13 mouse cellular contexts compared by ENCODE assay signal in genomic region chr6:30167192-30167591, GRCm38 (mm10).
DNase-seq lines count a peak whose midpoint lies in the region; ATAC-seq and TF ChIP-seq lines count a peak whose summit lies in the region.
"Had no signal": no experiment of that assay in that cellular context is flagged by ENCODE, and none has a peak within 500 bp of the region (broad histone marks: within the 10 kb centered on the region; RNA-seq: fewer than 3 reads in every experiment).

No protein-coding gene starts in this region.

- DNase-seq in embryo, embryonic 11 days: peak; percentile 79
- DNase-seq in midbrain, embryonic 14.5 days: peak; percentile 67
- no peak for DNase-seq in spleen, adult 12 weeks (ENCODE audit: low spot score)
- DNase-seq in Muller cell, postnatal 12 days (ENCODE audit: inconsistent ontology term): no peak
- no peak for DNase-seq in adrenal gland, postnatal 4 days (ENCODE audit: low spot score in 2 of 2)
- DNase-seq: heart, postnatal 4 days; kidney, adult 8-10 months; right cerebral cortex, postnatal 25 days had no signal

- H3K27me3 ChIP-seq in forebrain, embryonic 12.5 days: peaks cover 69% of the 10 kb centered on the region
- H3K27me3 ChIP-seq in forebrain, embryonic 15.5 days: peaks cover 27% of the 10 kb centered on the region
- no peaks in the 10 kb centered on the region for H3K27me3 ChIP-seq in ES-Bruce4 (ENCODE audit: control insufficient read depth, insufficient read depth, low read length, poor library complexity, severe bottlenecking)
- H3K27me3 ChIP-seq in midbrain, embryonic 14.5 days (ENCODE audit: control insufficient read depth, insufficient read depth, low read length): peaks cover 26% of the 10 kb centered on the region

- peaks cover 19% of the 10 kb centered on the region for H3K4me1 ChIP-seq in forebrain, embryonic 12.5 days
- H3K4me1 ChIP-seq in forebrain, embryonic 15.5 days: no peaks in the 10 kb centered on the region
- H3K4me1 ChIP-seq in ES-Bruce4 (ENCODE audit: control insufficient read depth, insufficient read depth, low read length): peaks cover 33% of the 10 kb centered on the region
- H3K4me1 ChIP-seq in midbrain, embryonic 14.5 days (ENCODE audit: control insufficient read depth, insufficient read depth, low read length): peaks cover 8% of the 10 kb centered on the region; the same call in 1 of the 2 replicates

- no peak overlapping the region; the same call in 1 of the 2 replicates for H3K4me2 ChIP-seq in forebrain, embryonic 12.5 days
- H3K4me2 ChIP-seq in forebrain, embryonic 15.5 days (replicated peaks): no peak overlapping the region
- H3K4me2 ChIP-seq in midbrain, embryonic 14.5 days (ENCODE audit: low read length): no peak overlapping the region
- H3K4me2 ChIP-seq: liver, embryonic 11.5 days had no signal

- no peak overlapping the region for H3K9ac ChIP-seq in forebrain, embryonic 12.5 days
- no peak overlapping the region for H3K9ac ChIP-seq in forebrain, embryonic 15.5 days (replicated peaks)
- no peak overlapping the region for H3K9ac ChIP-seq in ES-Bruce4 (ENCODE audit: low read depth, poor library complexity, severe bottlenecking)
- H3K9ac ChIP-seq in midbrain, embryonic 14.5 days (replicated peaks; ENCODE audit: low read length): no peak overlapping the region

- TF ChIP-seq CTCF in ES-Bruce4 (IDR thresholded peaks at IDR 0.05; ENCODE audit: low read depth, low read length): no peak

- H3K9me3 ChIP-seq in forebrain, embryonic 12.5 days: no peaks in the 10 kb centered on the region
- no peaks in the 10 kb centered on the region for H3K9me3 ChIP-seq in forebrain, embryonic 15.5 days
- no peaks in the 10 kb centered on the region for H3K9me3 ChIP-seq in ES-Bruce4 (replicated peaks; ENCODE audit: control insufficient read depth, insufficient read depth, low read length, poor library complexity, severe bottlenecking)
- no peaks in the 10 kb centered on the region for H3K9me3 ChIP-seq in midbrain, embryonic 14.5 days (ENCODE audit: control insufficient read depth, low read length)

- TF ChIP-seq EP300 in ES-Bruce4 (IDR thresholded peaks at IDR 0.05; ENCODE audit: insufficient read depth, low read depth, low read length): no peak

- WGBS in forebrain, embryonic 12.5 days: 5% methylated on average over 11 of the region's 11 CpGs
- 11% methylated on average over 11 of the region's 11 CpGs for WGBS in forebrain, embryonic 15.5 days
- 7% methylated on average over 11 of the region's 11 CpGs for WGBS in midbrain, embryonic 14.5 days

- no peak overlapping the region for H3K27ac ChIP-seq in forebrain, embryonic 12.5 days
- no peak overlapping the region for H3K27ac ChIP-seq in forebrain, embryonic 15.5 days (replicated peaks)
- peak overlapping the region; percentile 78 for H3K27ac ChIP-seq in ES-Bruce4 (ENCODE audit: insufficient read depth, low read length)
- H3K27ac ChIP-seq in midbrain, embryonic 14.5 days (replicated peaks; ENCODE audit: low read depth, low read length): no peak overlapping the region

- no peak overlapping the region for H3K4me3 ChIP-seq in forebrain, embryonic 12.5 days (replicated peaks)
- no peak overlapping the region for H3K4me3 ChIP-seq in forebrain, embryonic 15.5 days
- H3K4me3 ChIP-seq in ES-Bruce4 (ENCODE audit: low read depth, low read length): peak overlapping the region; percentile 19; the same call in 1 of the 2 replicates
- no peak overlapping the region for H3K4me3 ChIP-seq in midbrain, embryonic 14.5 days (replicated peaks; ENCODE audit: low read depth, low read length)

- no peak for TF ChIP-seq POLR2A in ES-Bruce4 (IDR thresholded peaks at IDR 0.05; ENCODE audit: insufficient read depth, low read length)

- no peaks in the 10 kb centered on the region for H3K36me3 ChIP-seq in forebrain, embryonic 12.5 days (replicated peaks)
- no peaks in the 10 kb centered on the region for H3K36me3 ChIP-seq in forebrain, embryonic 15.5 days
- peaks cover 13% of the 10 kb centered on the region for H3K36me3 ChIP-seq in ES-Bruce4 (ENCODE audit: control insufficient read depth, insufficient read depth, low read length, poor library complexity, severe bottlenecking)
- no peaks in the 10 kb centered on the region for H3K36me3 ChIP-seq in midbrain, embryonic 14.5 days (ENCODE audit: control insufficient read depth, insufficient read depth, low read length)

- ATAC-seq in forebrain, embryonic 12.5 days (ENCODE audit: low FRiP score): peak; percentile 47; the same call in 1 of the 2 replicates
- no peak for ATAC-seq in forebrain, embryonic 15.5 days (replicated peaks)
- ATAC-seq in midbrain, embryonic 14.5 days (ENCODE audit: low FRiP score, low TSS enrichment): no peak
- ATAC-seq: forebrain, embryonic 16.5 days had no signal

Comparison
In these comparisons a context has a peak if more than half of its experiments do, and no peak if none do; other contexts are left out.
1. DNase-seq: peak in embryo, embryonic 11 days (single experiment) and midbrain, embryonic 14.5 days (single experiment); none in spleen, adult 12 weeks (single experiment), Muller cell, postnatal 12 days (single experiment) and adrenal gland, postnatal 4 days (0 of 2).